Mouse (Mus musculus): ENCODE data around the gene Itpkc. TPM values are rescaled to one million over a fixed set of nuclear protein-coding genes. Genes with fewer than 3 reads are reported as not detected.

Itpkc gene
- polyA plus RNA-seq, 1 experiment from 2014 or later, result 3.3 TPM

DNA sequence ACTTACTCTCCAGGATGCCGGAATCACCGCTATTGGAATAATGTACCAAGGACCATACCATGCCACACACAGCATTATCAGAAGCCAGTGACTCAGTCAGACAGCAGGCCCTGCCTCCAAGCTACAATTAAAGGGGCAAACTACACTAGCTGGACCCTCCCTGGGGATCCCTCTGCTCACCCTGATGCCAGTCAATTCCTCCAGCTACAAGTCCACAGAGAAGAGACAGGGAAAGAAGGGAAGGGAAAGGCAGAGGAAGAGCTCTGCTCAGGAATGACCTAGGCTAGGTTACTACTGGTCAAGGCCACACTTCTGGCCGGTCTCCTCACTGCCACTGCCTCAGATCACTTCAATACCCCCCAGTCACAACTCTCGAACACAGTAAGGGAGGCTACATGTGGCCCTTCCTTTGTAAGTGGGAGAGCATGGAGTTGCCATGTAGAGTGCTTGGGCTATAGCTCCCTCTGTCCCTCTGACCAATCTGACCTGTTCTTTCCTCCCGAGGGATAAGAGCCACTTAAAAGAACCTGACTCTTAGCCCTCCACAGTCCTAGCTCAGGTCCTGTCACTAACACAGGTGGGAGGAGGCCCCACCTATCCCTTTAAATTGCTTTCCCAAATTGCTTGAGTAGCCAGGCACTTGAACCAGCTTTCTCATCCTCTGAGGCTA lies 65.5 kb downstream of the Itpkc start:
- Histone ChIP-seq H3K9me3 (no peaks in the 10 kb centered on the region), H3K4me1 (peaks cover 63% of the 10 kb centered on the region), H3K4me2 (peak overlapping the region; percentile 87), H3K27me3 (replicated peaks) (no peaks in the 10 kb centered on the region), H3K4me3 (peak overlapping the region; percentile 80), H3K36me3 (peaks cover 63% of the 10 kb centered on the region), H3K27ac (replicated peaks) (no peak overlapping the region), H3K9ac (peak overlapping the region; percentile 96)
- WGBS, result 74% methylated on average over 5 of the region's 5 CpGs
- ATAC-seq (ENCODE audit: extremely low read depth, insufficient number of reproducible peaks, low FRiP score, low TSS enrichment), result no peak

DNA sequence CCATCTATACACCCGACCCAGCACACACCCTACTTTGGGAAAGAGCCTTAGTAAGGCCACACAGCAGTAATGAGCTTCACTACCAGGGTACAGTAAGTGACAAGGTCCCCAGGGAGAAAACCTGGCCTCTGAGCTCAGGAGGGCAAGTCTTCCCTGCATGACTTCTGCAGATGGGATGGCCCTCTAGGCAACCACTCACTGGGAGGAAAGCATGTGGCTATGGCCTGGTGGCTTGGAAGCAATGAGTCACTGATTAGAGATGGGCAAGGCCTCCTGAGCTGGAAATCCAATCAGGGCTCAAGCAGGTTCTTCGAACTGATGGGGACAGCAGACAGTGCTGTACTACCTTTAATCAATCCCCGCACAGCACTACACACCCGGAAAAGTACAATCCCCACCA lies 66.7 kb downstream of the Itpkc start:
- Histone ChIP-seq H3K9me3 (no peaks in the 10 kb centered on the region), H3K4me3 (no peak overlapping the region), H3K9ac (0 out of 2 replicates have a peak overlapping the region, but pooled peaks have one; percentile 33), H3K4me2 (no peak overlapping the region), H3K36me3 (peaks cover 72% of the 10 kb centered on the region), H3K4me1 (peaks cover 55% of the 10 kb centered on the region), H3K27me3 (replicated peaks) (no peaks in the 10 kb centered on the region), H3K27ac (replicated peaks) (no peak overlapping the region)
- 64% methylated on average over 4 of the region's 4 CpGs for WGBS
- ATAC-seq (ENCODE audit: extremely low read depth, insufficient number of reproducible peaks, low FRiP score, low TSS enrichment), result no peak

DNA sequence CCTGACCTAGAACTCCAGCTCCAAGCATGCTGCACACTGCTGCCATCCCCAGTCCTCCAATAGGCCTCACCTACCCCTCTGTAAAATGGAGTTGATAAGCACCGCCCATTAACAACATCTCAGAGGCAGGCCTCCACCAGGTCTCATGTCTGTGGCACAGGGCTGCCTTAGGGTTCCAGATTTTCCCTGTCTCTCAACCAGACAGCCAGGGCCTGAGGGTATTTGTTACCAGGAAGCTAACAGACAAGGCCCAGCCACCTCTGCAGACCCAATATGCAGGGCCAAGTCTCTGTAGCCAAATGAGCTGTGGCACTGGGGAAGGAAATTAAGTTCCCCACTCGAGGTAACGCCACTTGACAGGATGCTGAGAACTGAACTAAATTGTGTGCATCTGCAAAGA lies 67.5 kb downstream of the Itpkc start:
- Histone ChIP-seq H3K27ac (replicated peaks) (no peak overlapping the region; the same call in 1 of the 2 replicates), H3K27me3 (replicated peaks) (no peaks in the 10 kb centered on the region), H3K9me3 (no peaks in the 10 kb centered on the region), H3K4me2 (no peak overlapping the region), H3K36me3 (peaks cover 72% of the 10 kb centered on the region), H3K4me1 (peaks cover 55% of the 10 kb centered on the region), H3K4me3 (no peak overlapping the region), H3K9ac (no peak overlapping the region)
- WGBS, result 85% methylated on average over 3 of the region's 3 CpGs
- ATAC-seq (ENCODE audit: extremely low read depth, insufficient number of reproducible peaks, low FRiP score, low TSS enrichment), result no peak

DNA sequence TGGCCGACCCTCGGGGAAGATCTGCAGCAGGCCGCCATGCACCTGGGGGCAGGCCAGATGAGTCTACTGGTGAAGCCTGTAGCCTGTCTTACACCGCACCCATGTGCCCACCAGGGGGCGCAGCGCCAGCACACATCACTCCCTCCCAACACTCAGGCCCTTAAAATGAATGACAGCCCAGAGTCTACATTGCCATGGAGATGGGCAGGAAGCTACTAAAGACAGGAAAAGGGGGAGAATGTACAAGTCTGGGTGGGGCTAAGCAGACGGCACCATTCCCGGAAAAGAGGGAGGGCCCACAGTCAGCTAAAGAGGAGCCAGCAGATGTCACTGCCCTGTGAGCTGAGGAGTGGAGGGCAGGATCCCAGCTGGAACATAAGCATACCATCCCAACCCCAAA lies 68.6 kb downstream of the Itpkc start:
- peaks cover 46% of the 10 kb centered on the region for H3K4me1 ChIP-seq
- no peak overlapping the region for H3K4me3 ChIP-seq
- no peaks in the 10 kb centered on the region for H3K9me3 ChIP-seq
- H3K27ac ChIP-seq (replicated peaks), result no peak overlapping the region
- WGBS, result 16% methylated on average over 8 of the region's 8 CpGs
- peak; percentile 72 for ATAC-seq (ENCODE audit: extremely low read depth, insufficient number of reproducible peaks, low FRiP score, low TSS enrichment)
- H3K9ac ChIP-seq, result no peak overlapping the region
- H3K36me3 ChIP-seq, result peaks cover 72% of the 10 kb centered on the region
- no peaks in the 10 kb centered on the region for H3K27me3 ChIP-seq (replicated peaks)
- H3K4me2 ChIP-seq, result no peak overlapping the region

DNA sequence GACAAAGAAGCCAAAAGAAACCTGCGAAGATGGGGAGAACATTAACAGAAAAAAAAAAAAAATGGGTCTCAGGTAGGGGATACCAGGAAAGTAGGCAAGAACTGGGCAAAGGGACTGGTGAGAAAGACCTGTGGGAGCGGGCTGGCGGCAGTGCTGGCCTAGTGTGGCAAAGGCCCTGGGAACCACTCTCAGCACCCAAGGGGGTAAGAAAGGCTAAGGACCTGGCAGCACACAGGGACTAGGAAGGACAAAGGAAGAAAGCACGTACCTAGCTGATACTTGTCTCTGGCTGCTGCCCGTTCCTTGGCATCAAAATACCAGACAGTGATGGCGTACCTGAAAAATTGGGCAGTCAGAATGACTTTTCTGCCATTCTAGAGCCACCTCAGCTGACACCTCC lies 69.2 kb downstream of the Itpkc start:
- no peaks in the 10 kb centered on the region for H3K9me3 ChIP-seq
- no peak overlapping the region for H3K9ac ChIP-seq
- H3K4me1 ChIP-seq, result peaks cover 40% of the 10 kb centered on the region
- no peak overlapping the region for H3K27ac ChIP-seq (replicated peaks)
- no peaks in the 10 kb centered on the region for H3K27me3 ChIP-seq (replicated peaks)
- no peak overlapping the region for H3K4me2 ChIP-seq
- WGBS, result 93% methylated on average over 6 of the region's 6 CpGs
- no peak for ATAC-seq (ENCODE audit: extremely low read depth, insufficient number of reproducible peaks, low FRiP score, low TSS enrichment)
- H3K36me3 ChIP-seq, result peaks cover 66% of the 10 kb centered on the region
- no peak overlapping the region for H3K4me3 ChIP-seq

DNA sequence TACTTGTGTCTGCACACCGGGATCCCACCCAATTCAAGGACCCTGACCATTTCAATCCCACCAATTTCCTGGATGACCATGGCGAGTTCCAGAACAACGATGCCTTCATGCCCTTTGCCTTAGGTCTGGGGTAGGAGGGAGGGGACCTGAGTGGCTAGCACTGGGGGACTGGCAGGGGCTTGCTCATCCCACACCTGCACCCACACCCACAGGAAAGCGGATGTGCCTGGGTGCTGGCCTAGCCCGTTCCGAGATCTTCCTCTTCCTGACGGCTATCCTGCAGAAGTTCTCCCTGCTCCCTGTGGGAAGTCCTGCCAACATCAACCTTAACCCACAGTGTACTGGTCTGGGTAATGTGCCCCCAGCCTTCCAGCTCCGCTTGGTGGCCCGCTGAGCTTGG lies 70.3 kb downstream of the Itpkc start:
- Histone ChIP-seq H3K27me3 (replicated peaks) (no peaks in the 10 kb centered on the region), H3K4me1 (peaks cover 32% of the 10 kb centered on the region), H3K27ac (replicated peaks) (no peak overlapping the region), H3K4me2 (no peak overlapping the region), H3K9me3 (no peaks in the 10 kb centered on the region), H3K9ac (no peak overlapping the region), H3K36me3 (peaks cover 55% of the 10 kb centered on the region), H3K4me3 (no peak overlapping the region)
- no peak for ATAC-seq (ENCODE audit: extremely low read depth, insufficient number of reproducible peaks, low FRiP score, low TSS enrichment)
- 90% methylated on average over 9 of the region's 9 CpGs for WGBS

MicroRNA genes within 50 kb of the gene (microRNA counts, 519-probe panel; counts per million panel counts)
- 209 counts per million, percentile 61 among the panel's probes with 10 or more counts for microRNA mmu-miR-1191

Small RNA genes lying within 50 kb of the gene (microRNA-seq; reads per million reads assigned to microRNA genes)
- gene Mir1191 (3.7 reads per million, percentile 15 among the genes with 10 or more reads in this experiment), gene Mir3101 (not detected)

Other genes with a start within 250 kb of the Itpkc start
- not detected in 2 replicates for gene Cyp2a12, start 199.6 kb downstream of the Itpkc start, polyA plus RNA-seq (2015; fragmentation: Nextera tagmentation; extraction: Ambion mirVana)
- not detected in 2 replicates for gene Cyp2f2, start 108.8 kb downstream of the Itpkc start, polyA plus RNA-seq (2015; fragmentation: Nextera tagmentation; extraction: Ambion mirVana)
- gene Cyp2t4, start 74.9 kb downstream of the Itpkc start, polyA plus RNA-seq (2015; fragmentation: Nextera tagmentation; extraction: Ambion mirVana), result 0.12 TPM in 1 of 2 replicates, not detected in the other
- 48.1 and 52.7 TPM in 2 replicates for gene Egln2, start 61.9 kb downstream of the Itpkc start, polyA plus RNA-seq (2015; fragmentation: Nextera tagmentation; extraction: Ambion mirVana)
- gene Rab4b, start 49.8 kb downstream of the Itpkc start, polyA plus RNA-seq (2015; fragmentation: Nextera tagmentation; extraction: Ambion mirVana), result 48.6 and 48.8 TPM in 2 replicates
- gene Gm21983, start 47.6 kb downstream of the Itpkc start, polyA plus RNA-seq (2015; fragmentation: Nextera tagmentation; extraction: Ambion mirVana), result 0.31 TPM in 1 of 2 replicates, not detected in the other
- 4.3 and 4.8 TPM in 2 replicates for gene Mia, start 47.5 kb downstream of the Itpkc start, polyA plus RNA-seq (2015; fragmentation: Nextera tagmentation; extraction: Ambion mirVana)
- gene BC024978, start 32.9 kb downstream of the Itpkc start, polyA plus RNA-seq (2015; fragmentation: Nextera tagmentation; extraction: Ambion mirVana), result 2.9 and 3.1 TPM in 2 replicates
- gene Snrpa, start 32.4 kb downstream of the Itpkc start, polyA plus RNA-seq (2015; fragmentation: Nextera tagmentation; extraction: Ambion mirVana), result 158 TPM in 2 replicates
- 10.2 and 12.0 TPM in 2 replicates for gene Coq8b, start 4.4 kb upstream of the Itpkc start, polyA plus RNA-seq (2015; fragmentation: Nextera tagmentation; extraction: Ambion mirVana)
- 8.3 and 8.8 TPM in 2 replicates for gene Numbl, start 29.8 kb upstream of the Itpkc start, polyA plus RNA-seq (2015; fragmentation: Nextera tagmentation; extraction: Ambion mirVana)
- 51.3 and 53.3 TPM in 2 replicates for gene Ltbp4, start 109.0 kb upstream of the Itpkc start, polyA plus RNA-seq (2015; fragmentation: Nextera tagmentation; extraction: Ambion mirVana)
- 28.8 and 32.2 TPM in 2 replicates for gene Shkbp1, start 127.4 kb upstream of the Itpkc start, polyA plus RNA-seq (2015; fragmentation: Nextera tagmentation; extraction: Ambion mirVana)
- gene Gm20479, start 128.8 kb upstream of the Itpkc start, polyA plus RNA-seq (2015; fragmentation: Nextera tagmentation; extraction: Ambion mirVana), result 0.83 and 0.90 TPM in 2 replicates
- gene Sptbn4, start 219.0 kb upstream of the Itpkc start, polyA plus RNA-seq (2015; fragmentation: Nextera tagmentation; extraction: Ambion mirVana), result 0.13 and 0.23 TPM in 2 replicates
- gene Blvrb, start 219.3 kb upstream of the Itpkc start, polyA plus RNA-seq (2015; fragmentation: Nextera tagmentation; extraction: Ambion mirVana), result 84.7 and 89.0 TPM in 2 replicates
- 21.1 and 23.2 TPM in 2 replicates for gene Sertad3, start 245.1 kb upstream of the Itpkc start, polyA plus RNA-seq (2015; fragmentation: Nextera tagmentation; extraction: Ambion mirVana)